Mouse (Mus musculus) midbrain, embryonic 14.5 days (tissue): ENCODE measurements around the gene March6. TPM values are rescaled to one million over a fixed set of nuclear protein-coding genes. Genes with fewer than 3 reads are reported as not detected.

Source experiments
- ATAC-seq: fragments of 200-750 bp; cut with Nextera tagmentation; 2 replicates; pipeline ENCODE4 v1.8.0; 2017; ENCODE audit warnings: moderate number of reproducible peaks, moderate library complexity; ENCODE audit not compliant: low FRiP score, low TSS enrichment
- DNase-seq: peaks from one replicate; pipeline ENCODE4 v3.0.0-alpha.2; 2015
- H3K27ac ChIP-seq: fragments of 300-500 bp; sonication (generic); replicated peaks from 2 replicates; pipeline ENCODE4 v1.5.1; 2014; ENCODE audit warnings: mild to moderate bottlenecking, low read depth, low read length, moderate library complexity
- H3K27me3 ChIP-seq: fragments of 300-500 bp; sonication (generic); 2 replicates; pipeline ENCODE4 v1.6.1; 2014; ENCODE audit warnings: low read length, control low read depth, mixed read lengths; ENCODE audit not compliant: control insufficient read depth, insufficient read depth
- H3K36me3 ChIP-seq: fragments of 300-500 bp; sonication (generic); 2 replicates; pipeline ENCODE4 v1.6.1; 2014; ENCODE audit warnings: low read length, control low read depth; ENCODE audit not compliant: control insufficient read depth, insufficient read depth
- H3K4me1 ChIP-seq: fragments of 300-500 bp; sonication (generic); 2 replicates; pipeline ENCODE4 v1.6.1; 2014; ENCODE audit warnings: mild to moderate bottlenecking, antibody characterized with exemption, low read length, control low read depth; ENCODE audit not compliant: control insufficient read depth, insufficient read depth
- H3K4me2 ChIP-seq: fragments of 300-500 bp; sonication (generic); 2 replicates; pipeline ENCODE4 v1.6.1; 2014; ENCODE audit warnings: mild to moderate bottlenecking, low read length, moderate library complexity
- H3K4me3 ChIP-seq: fragments of 300-500 bp; sonication (generic); replicated peaks from 2 replicates; pipeline ENCODE4 v1.5.1; 2014; ENCODE audit warnings: low read depth, low read length
- H3K9ac ChIP-seq: fragments of 300-500 bp; sonication (generic); replicated peaks from 2 replicates; pipeline ENCODE4 v1.6.1; 2014; ENCODE audit warnings: mild to moderate bottlenecking, low read length, moderate library complexity
- H3K9me3 ChIP-seq: fragments of 300-500 bp; sonication (generic); 2 replicates; pipeline ENCODE4 v1.6.1; 2016; ENCODE audit warnings: low read length, control low read depth, mixed read lengths; ENCODE audit not compliant: control insufficient read depth
- WGBS: fragments of 180-500 bp; shearing (Covaris S2); extraction: QIAGEN DNeasy Blood & Tissue Kit; methylation state at CpG from one replicate; pipeline ENCODE4 v1.1.7; 2014; 5-methylcytosine and 5-hydroxymethylcytosine counted together
- polyA plus RNA-seq: library from polyadenylated mRNA; unstranded; fragments of >200 nt; fragmentation: Nextera tagmentation; extraction: Ambion mirVana; gene quantifications from 2 replicates; pipeline ENCODE4 v1.2.1, GENCODE M21; 2014

Gene March6
- polyA plus RNA-seq, 1 experiment from 2014 or later = 117 TPM

- H3K4me2 ChIP-seq = no peak overlapping the region
- H3K4me1 ChIP-seq = no peaks in the 10 kb centered on the region
- ATAC-seq (no peak), DNase-seq (no peak)
- H3K36me3 ChIP-seq = no peaks in the 10 kb centered on the region
- no peak overlapping the region for H3K4me3 ChIP-seq
- WGBS = 85% methylated on average over 6 of the region's 6 CpGs
- no peaks in the 10 kb centered on the region for H3K9me3 ChIP-seq
- no peak overlapping the region for H3K27ac ChIP-seq
- no peaks in the 10 kb centered on the region for H3K27me3 ChIP-seq
- H3K9ac ChIP-seq = no peak overlapping the region
Measured at GRCm38 (mm10) chr15:31413662-31414061, 117.2 kb downstream of the March6 start.

- no peaks in the 10 kb centered on the region for H3K9me3 ChIP-seq
- no peak for DNase-seq
Measured at GRCm38 (mm10) chr15:31412933-31413332, 117.9 kb downstream of the March6 start.

GRCm38 (mm10) chr15:31412436-31412835, 118.4 kb downstream of the March6 start:
- DNase-seq (no peak), ATAC-seq (no peak)
- Histone ChIP-seq H3K27me3 (no peaks in the 10 kb centered on the region), H3K4me2 (no peak overlapping the region), H3K9me3 (no peaks in the 10 kb centered on the region), H3K27ac (no peak overlapping the region), H3K4me1 (no peaks in the 10 kb centered on the region), H3K9ac (no peak overlapping the region), H3K36me3 (no peaks in the 10 kb centered on the region), H3K4me3 (no peak overlapping the region)
- WGBS = 86% methylated on average over 6 of the region's 6 CpGs

More at GRCm38 (mm10) chr15:31412933-31413332, 117.9 kb downstream of the March6 start:
- H3K4me3 ChIP-seq = no peak overlapping the region
- H3K4me1 ChIP-seq = no peaks in the 10 kb centered on the region
- no peak for ATAC-seq
- WGBS = 59% methylated on average over 3 of the region's 3 CpGs
- no peaks in the 10 kb centered on the region for H3K27me3 ChIP-seq
- H3K4me2 ChIP-seq = no peak overlapping the region
- no peak overlapping the region for H3K9ac ChIP-seq
- no peaks in the 10 kb centered on the region for H3K36me3 ChIP-seq
- no peak overlapping the region for H3K27ac ChIP-seq

- no peaks in the 10 kb centered on the region for H3K36me3 ChIP-seq
- peaks cover 5% of the 10 kb centered on the region; the same call in 1 of the 2 replicates for H3K4me1 ChIP-seq
- WGBS = 86% methylated on average over 4 of the region's 4 CpGs
- H3K27ac ChIP-seq = no peak overlapping the region
- ATAC-seq (no peak), DNase-seq (no peak)
- H3K4me2 ChIP-seq = no peak overlapping the region
- no peaks in the 10 kb centered on the region for H3K27me3 ChIP-seq
- H3K9me3 ChIP-seq = no peaks in the 10 kb centered on the region
- H3K4me3 ChIP-seq = no peak overlapping the region
- H3K9ac ChIP-seq = no peak overlapping the region
Measured at GRCm38 (mm10) chr15:31407490-31407889, 123.4 kb downstream of the March6 start.

- WGBS = 88% methylated on average over 5 of the region's 5 CpGs
- no peak overlapping the region for H3K27ac ChIP-seq
- H3K27me3 ChIP-seq = no peaks in the 10 kb centered on the region
- H3K9me3 ChIP-seq = no peaks in the 10 kb centered on the region
- H3K4me2 ChIP-seq = no peak overlapping the region
- DNase-seq (no peak), ATAC-seq (no peak)
- H3K9ac ChIP-seq = no peak overlapping the region
- peaks cover 9% of the 10 kb centered on the region; the same call in 1 of the 2 replicates for H3K4me1 ChIP-seq
- no peaks in the 10 kb centered on the region for H3K36me3 ChIP-seq
- no peak overlapping the region for H3K4me3 ChIP-seq
Measured at GRCm38 (mm10) chr15:31406881-31407280, 124.0 kb downstream of the March6 start.

Other genes starting within 250 kb of the March6 start
- gene Ankrd33b, start 163.3 kb downstream of the March6 start, polyA plus RNA-seq = 0.18 and 0.64 TPM in 2 replicates
- gene Ropn1l, start 77.3 kb downstream of the March6 start, polyA plus RNA-seq = 1.4 and 1.8 TPM in 2 replicates
- gene Cmbl, start 34.3 kb upstream of the March6 start, polyA plus RNA-seq = 3.6 and 5.4 TPM in 2 replicates
- 520 and 567 TPM in 2 replicates for gene Cct5, start 70.8 kb upstream of the March6 start, polyA plus RNA-seq
- gene Fam173b, start 70.8 kb upstream of the March6 start, polyA plus RNA-seq = 9.5 and 10.0 TPM in 2 replicates